Mouse (Mus musculus): ENCODE results near the gene Eci2. TPM values are rescaled to one million over a fixed set of nuclear protein-coding genes. Genes with fewer than 3 reads are reported as not detected.
"Not testable (repeated sequence)": the region's sequence is repeated elsewhere in the genome, so short reads cannot be mapped to it uniquely, and the experiment has no call there.

Eci2 gene
- polyA plus RNA-seq, 1 experiment from 2014 or later: 134 TPM

DNA sequence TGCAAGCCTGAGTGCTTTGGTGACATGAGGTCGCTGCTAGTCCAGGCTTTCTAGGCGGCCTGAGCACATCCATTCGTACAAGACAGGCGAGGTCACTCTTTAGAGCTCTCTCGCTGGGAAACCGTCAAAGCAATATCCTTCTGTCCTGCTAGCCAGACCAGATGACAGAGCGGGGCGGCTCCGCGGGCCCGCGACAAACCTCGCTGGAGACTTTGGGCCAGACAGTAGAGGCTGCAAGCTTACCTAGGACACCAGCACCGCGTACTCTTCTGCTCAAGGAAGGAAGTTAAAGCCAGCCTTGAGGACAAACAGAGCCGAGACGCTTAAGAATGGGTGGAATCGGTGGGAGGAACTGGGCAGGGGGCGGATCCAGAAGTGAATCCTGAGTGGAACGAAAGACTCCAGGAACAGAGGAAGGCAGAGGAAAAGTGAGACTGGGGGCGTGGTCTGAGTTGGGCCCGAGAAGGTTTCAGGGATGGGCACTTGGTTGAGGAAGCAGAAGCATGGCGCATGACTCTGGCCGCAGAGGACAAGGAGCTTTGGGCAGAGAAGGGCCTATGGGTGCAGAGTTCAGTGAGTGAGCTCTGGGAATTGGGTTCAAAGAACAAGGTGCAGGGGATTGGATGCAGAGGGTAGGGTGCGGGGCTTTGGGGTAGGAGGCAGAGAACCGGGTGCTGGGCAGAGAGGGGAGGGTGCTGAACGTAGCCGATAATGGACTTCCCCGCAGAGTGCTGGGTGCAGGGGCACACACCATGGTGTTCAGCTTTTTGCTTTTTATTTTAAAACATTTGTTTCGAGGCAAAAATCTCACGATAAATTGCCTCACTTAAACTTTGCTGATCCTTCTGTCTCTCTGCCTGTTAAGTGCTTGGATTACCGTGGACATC, 63.1 kb downstream of the Eci2 start, which contains the start of gene Eci3:
TSS of gene Eci3 (minus strand) at position 300 of the 887 bp plus-strand sequence.
- peak; percentile 71 for ATAC-seq (ENCODE audit: insufficient number of reproducible peaks, insufficient read depth, low FRiP score, low TSS enrichment, low read depth)
- 3% methylated on average over 32 of the region's 32 CpGs for WGBS
- H3K27me3 ChIP-seq: peaks cover 34% of the 10 kb centered on the region
- no peak within 1 kb of the TSS; the same call in 1 of the 2 replicates for H3K9ac ChIP-seq (replicated peaks)
- no peak within 1 kb of the TSS for H3K27ac ChIP-seq
- H3K36me3 ChIP-seq: no peaks in the 10 kb centered on the region
- peaks cover 7% of the 10 kb centered on the region for H3K4me1 ChIP-seq (replicated peaks)
- peak within 1 kb of the TSS; percentile 47 for H3K4me3 ChIP-seq (replicated peaks)
- H3K4me2 ChIP-seq: peak within 1 kb of the TSS; percentile 82
- no peaks in the 10 kb centered on the region for H3K9me3 ChIP-seq

DNA sequence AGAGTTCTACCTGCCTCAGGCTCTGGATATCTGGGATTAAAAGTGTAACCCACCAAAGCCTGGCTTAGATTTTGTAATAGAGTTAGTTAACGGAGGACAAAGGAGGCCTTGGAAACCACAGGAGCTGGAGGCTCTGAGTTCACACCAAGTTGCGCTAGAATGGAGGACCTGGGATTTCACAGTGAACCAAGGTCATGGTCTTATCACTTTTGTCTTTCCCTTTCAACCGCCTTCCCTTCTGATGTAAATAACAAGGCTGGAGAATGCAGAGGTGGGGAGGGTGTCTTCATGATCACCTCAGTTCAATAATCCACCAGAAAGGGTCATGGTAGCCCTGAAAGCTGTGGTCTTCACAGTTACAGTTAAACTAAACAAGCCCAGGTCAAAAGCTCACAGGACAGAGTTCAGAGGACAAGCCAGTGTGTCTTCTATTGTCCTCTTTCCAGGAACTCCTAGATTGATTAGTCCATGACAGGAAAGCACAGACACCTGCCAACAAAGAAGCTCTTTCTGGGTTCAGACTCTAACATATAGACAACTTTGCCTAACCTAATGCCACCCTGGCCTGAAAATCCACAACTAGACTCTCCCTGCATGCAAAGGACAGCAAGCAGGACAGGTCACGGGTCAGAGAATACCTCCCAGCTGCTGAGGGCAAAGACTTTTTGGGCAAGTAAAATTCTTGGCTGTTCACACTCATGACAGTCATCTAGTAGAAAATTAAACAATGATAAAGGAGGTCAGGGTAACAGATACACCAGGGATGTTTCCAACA, 65.7 kb downstream of the Eci2 start:
- Histone ChIP-seq H3K27ac (no peak overlapping the region), H3K4me3 (replicated peaks) (no peak overlapping the region), H3K9me3 (no peaks in the 10 kb centered on the region), H3K27me3 (peaks cover 32% of the 10 kb centered on the region), H3K4me1 (replicated peaks) (peaks cover 7% of the 10 kb centered on the region), H3K9ac (replicated peaks) (no peak overlapping the region), H3K4me2 (no peak overlapping the region), H3K36me3 (no peaks in the 10 kb centered on the region)
- no peak for ATAC-seq (ENCODE audit: insufficient number of reproducible peaks, insufficient read depth, low FRiP score, low TSS enrichment, low read depth)
- 82% methylated on average over 4 of the region's 4 CpGs for WGBS

DNA sequence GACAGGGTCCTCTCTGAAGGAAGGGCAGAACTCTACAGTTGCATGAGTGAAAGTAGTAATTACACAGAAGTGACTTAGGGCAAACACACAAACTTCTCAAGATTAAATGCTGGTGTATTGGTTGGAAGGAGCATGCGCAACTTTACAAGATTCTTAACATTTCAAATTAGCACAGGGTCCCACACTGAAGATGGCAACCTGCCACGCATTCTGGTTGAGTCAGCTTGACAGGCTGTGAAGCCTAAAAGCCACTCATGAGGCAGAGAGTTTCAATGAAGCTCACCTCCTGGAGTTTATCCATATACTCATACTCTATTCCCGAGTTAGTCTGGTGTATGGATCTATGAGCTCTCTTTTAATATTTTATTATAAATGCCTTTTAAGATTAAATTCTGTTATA, 68.7 kb downstream of the Eci2 start:
- 80% methylated on average over 3 of the region's 3 CpGs for WGBS
- not testable (repeated sequence) for H3K36me3 ChIP-seq; H3K4me3 ChIP-seq (replicated peaks); H3K27me3 ChIP-seq; H3K9me3 ChIP-seq; H3K9ac ChIP-seq (replicated peaks); H3K4me1 ChIP-seq (replicated peaks); ATAC-seq (ENCODE audit: insufficient number of reproducible peaks, insufficient read depth, low FRiP score, low TSS enrichment, low read depth); H3K27ac ChIP-seq; H3K4me2 ChIP-seq

DNA sequence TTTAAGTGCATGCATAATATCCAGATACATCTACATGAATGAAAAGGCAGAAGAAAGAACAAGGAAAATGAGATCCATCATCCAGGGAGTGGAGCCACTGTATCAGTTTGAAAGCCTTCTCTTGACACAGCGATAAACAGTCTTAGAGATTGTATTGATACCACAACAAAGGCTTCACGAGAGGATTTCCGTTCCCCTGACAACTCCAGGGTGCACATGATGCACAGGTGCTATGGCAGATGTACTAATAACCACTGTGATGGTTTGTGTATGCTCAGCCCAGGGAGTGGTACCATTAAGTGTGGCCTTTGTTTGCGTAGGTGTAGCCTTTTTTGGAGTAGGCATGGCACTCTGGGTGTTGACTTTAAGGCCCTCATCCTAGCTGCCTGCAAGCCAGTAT, 70.0 kb downstream of the Eci2 start:
- no peaks in the 10 kb centered on the region for H3K9me3 ChIP-seq
- H3K4me2 ChIP-seq: no peak overlapping the region
- no peak overlapping the region for H3K4me3 ChIP-seq (replicated peaks)
- no peaks in the 10 kb centered on the region for H3K27me3 ChIP-seq
- no peak overlapping the region for H3K9ac ChIP-seq (replicated peaks)
- H3K4me1 ChIP-seq (replicated peaks): no peaks in the 10 kb centered on the region
- H3K36me3 ChIP-seq: no peaks in the 10 kb centered on the region
- no peak for ATAC-seq (ENCODE audit: insufficient number of reproducible peaks, insufficient read depth, low FRiP score, low TSS enrichment, low read depth)
- no peak overlapping the region for H3K27ac ChIP-seq
- WGBS: 88% methylated on average over 4 of the region's 4 CpGs

DNA sequence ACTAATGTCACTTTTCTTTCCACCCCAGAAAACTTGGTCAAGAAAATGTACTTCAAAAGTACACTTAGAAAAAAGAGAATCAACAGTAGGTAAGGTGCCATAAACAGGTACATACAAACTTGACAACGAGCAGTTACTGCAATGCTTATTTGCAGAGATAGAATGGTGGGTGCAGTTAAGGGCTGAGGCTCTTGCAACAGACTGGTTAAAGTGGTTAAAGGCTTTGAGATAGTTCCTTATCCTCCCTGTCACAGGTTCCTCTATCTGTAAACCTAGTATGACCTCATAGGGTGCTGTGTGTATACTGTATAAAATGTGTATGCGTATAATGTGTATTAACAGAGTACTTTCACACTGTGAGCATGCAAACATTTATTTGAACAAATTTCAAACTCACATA, 75.5 kb downstream of the Eci2 start:
- H3K4me1 ChIP-seq (replicated peaks); H3K27me3 ChIP-seq; H3K4me3 ChIP-seq (replicated peaks); H3K9me3 ChIP-seq; H3K9ac ChIP-seq (replicated peaks); H3K27ac ChIP-seq; H3K4me2 ChIP-seq; ATAC-seq (ENCODE audit: insufficient number of reproducible peaks, insufficient read depth, low FRiP score, low TSS enrichment, low read depth); H3K36me3 ChIP-seq: not testable (repeated sequence)
- WGBS: 88% methylated on average over 2 of the region's 2 CpGs

DNA sequence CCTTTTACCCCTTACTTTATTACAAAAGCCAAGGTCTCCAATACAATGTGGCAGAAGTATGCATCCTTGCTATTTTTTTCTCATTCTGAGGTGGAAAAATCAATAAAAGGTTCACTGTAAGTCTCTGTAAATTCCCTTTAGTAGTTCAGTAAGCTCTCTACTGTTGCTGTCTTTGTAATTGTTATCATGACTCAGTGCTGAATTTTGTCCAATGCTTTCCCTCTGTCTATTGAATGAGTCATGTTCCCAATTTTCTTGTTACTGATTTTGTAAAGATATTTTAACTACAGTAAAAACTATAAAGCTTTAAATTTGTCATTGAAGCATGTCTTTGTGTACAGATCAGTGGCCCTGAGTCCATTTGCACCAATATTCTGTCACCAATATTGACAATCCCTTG, 84.5 kb downstream of the Eci2 start:
- no peak for ATAC-seq (ENCODE audit: insufficient number of reproducible peaks, insufficient read depth, low FRiP score, low TSS enrichment, low read depth)
- no peak overlapping the region for H3K4me2 ChIP-seq

DNA sequence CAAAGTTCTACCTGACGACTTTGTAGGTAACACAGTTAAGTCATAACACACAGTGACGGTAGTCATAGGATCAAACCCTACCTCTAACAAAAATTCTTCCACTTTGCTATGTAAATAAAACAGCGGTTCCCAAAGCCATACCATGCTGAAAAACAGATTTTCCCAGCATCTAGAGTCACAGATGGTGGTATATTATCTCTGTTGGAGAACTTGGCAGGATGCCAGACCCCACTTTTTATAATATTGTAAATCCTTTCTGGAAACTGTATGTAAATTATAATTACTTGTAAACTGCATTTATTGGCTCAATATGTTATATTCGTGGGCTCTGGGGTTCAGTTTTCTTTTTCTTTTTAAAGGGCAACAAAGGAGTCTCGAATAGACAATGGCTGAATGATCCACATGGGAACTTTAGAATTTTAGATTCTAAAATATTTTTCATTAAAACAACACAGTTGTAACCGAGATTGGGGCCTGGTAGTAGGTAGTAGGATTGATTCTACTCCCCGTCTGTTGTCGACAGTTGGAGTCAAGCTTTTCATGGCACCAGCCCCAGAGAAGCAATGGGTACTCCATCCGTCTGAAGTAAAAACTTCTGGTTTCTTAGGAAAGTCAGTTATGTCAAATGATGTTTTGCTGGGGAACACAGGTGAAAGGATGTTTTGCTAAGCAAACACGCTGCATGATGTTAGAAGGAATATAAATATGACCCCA, 91.8 kb downstream of the Eci2 start:
- 58% methylated on average over 10 of the region's 10 CpGs for WGBS
- ATAC-seq (ENCODE audit: insufficient number of reproducible peaks, insufficient read depth, low FRiP score, low TSS enrichment, low read depth): no peak
- H3K4me1 ChIP-seq (replicated peaks): no peaks in the 10 kb centered on the region
- no peak overlapping the region for H3K27ac ChIP-seq
- H3K4me2 ChIP-seq: no peak overlapping the region
- no peaks in the 10 kb centered on the region for H3K27me3 ChIP-seq
- H3K9ac ChIP-seq (replicated peaks): no peak overlapping the region
- no peak overlapping the region for H3K4me3 ChIP-seq (replicated peaks)
- H3K9me3 ChIP-seq: 0 out of 2 replicates have a peak, but pooled peaks cover 5% of the 10 kb centered on the region
- H3K36me3 ChIP-seq: no peaks in the 10 kb centered on the region

More for the DNA sequence above, 84.5 kb downstream of the Eci2 start:
- no peaks in the 10 kb centered on the region for H3K36me3 ChIP-seq
- H3K4me3 ChIP-seq (replicated peaks): no peak overlapping the region
- no peak overlapping the region for H3K27ac ChIP-seq
- no peaks in the 10 kb centered on the region for H3K4me1 ChIP-seq (replicated peaks)
- H3K27me3 ChIP-seq: no peaks in the 10 kb centered on the region
- H3K9ac ChIP-seq (replicated peaks): no peak overlapping the region
- H3K9me3 ChIP-seq: no peaks in the 10 kb centered on the region

Other genes starting within 250 kb of the Eci2 start
- gene Prpf4b, start 151.8 kb downstream of the Eci2 start, polyA plus RNA-seq (2016; fragmentation: Nextera tagmentation; extraction: Ambion mirVana): 95.0 and 98.6 TPM in 2 replicates
- gene Fam217a, start 102.8 kb downstream of the Eci2 start, polyA plus RNA-seq (2016; fragmentation: Nextera tagmentation; extraction: Ambion mirVana): 0.78 and 1.0 TPM in 2 replicates
- not detected in 2 replicates for gene 4933417A18Rik, start 102.7 kb downstream of the Eci2 start, polyA plus RNA-seq (2016; fragmentation: Nextera tagmentation; extraction: Ambion mirVana)
- 0.22 and 0.73 TPM in 2 replicates for gene Eci3, start 63.3 kb downstream of the Eci2 start, polyA plus RNA-seq (2016; fragmentation: Nextera tagmentation; extraction: Ambion mirVana)